Mouse (Mus musculus): ENCODE measurements around the gene Gm6034.

- no peak for TF ChIP-seq E2F4 (IDR thresholded peaks at IDR 0.05; ENCODE audit: insufficient read depth)
- TF ChIP-seq REST (IDR thresholded peaks at IDR 0.05; ENCODE audit: insufficient read depth, insufficient read length) = no peak
- TF ChIP-seq POLR2AphosphoS2 (IDR thresholded peaks at IDR 0.05; ENCODE audit: insufficient read length, low read depth) = no peak
- TF ChIP-seq POLR2A (IDR thresholded peaks at IDR 0.05; ENCODE audit: insufficient read length, low read depth) = no peak
These were observed 525 bp downstream of the Gm6034 start for GRCm38 (mm10) chr17:36043286-36043685.
